Mouse (Mus musculus) stomach, postnatal 0 days (tissue): ENCODE results near the gene Apobec4.

ENCODE experiments used
- CTCF ChIP-seq: IDR thresholded peaks from 2 replicates; pipeline ENCODE4 v1.5.1; 2016; ENCODE audit warnings: antibody characterized with exemption, low read depth, mild to moderate bottlenecking, moderate library complexity
- EP300 ChIP-seq: optimal IDR thresholded peaks from 2 replicates; pipeline ENCODE3; 2016; ENCODE audit warnings: antibody characterized with exemption

- TF ChIP-seq CTCF (no peak), EP300 (no peak)
Observed at GRCm38 (mm10) chr1:152711037-152711436, 39.3 kb upstream of the Apobec4 start.
